Mouse (Mus musculus) gastrocnemius, adult 8-10 months (tissue): Measurements from ENCODE around the gene Atp6ap1. TPM values are rescaled to one million over a fixed set of nuclear protein-coding genes. Genes with fewer than 3 reads are reported as not detected.

ENCODE experiments used
- DNase-seq, 2 experiments: peaks; one replicate each; pipeline ENCODE4 v3.0.0; 2022; ENCODE audit warnings: low spot score in 2 of 2
- microRNA-seq: library from miRNA; unstranded; fragments of <30 nt; microRNA quantifications from one replicate; pipeline ENCODE4 v1.2.0, GENCODE M21; 2022
- total RNA-seq, 4 experiments: library from RNA; stranded (reverse); gene quantifications; 2 replicates each; pipeline ENCODE4 v1.2.4; 2022

Atp6ap1 gene
- total RNA-seq, 4 experiments from 2014 or later = 86.9 to 87.5 (median 87.2) TPM

DNA sequence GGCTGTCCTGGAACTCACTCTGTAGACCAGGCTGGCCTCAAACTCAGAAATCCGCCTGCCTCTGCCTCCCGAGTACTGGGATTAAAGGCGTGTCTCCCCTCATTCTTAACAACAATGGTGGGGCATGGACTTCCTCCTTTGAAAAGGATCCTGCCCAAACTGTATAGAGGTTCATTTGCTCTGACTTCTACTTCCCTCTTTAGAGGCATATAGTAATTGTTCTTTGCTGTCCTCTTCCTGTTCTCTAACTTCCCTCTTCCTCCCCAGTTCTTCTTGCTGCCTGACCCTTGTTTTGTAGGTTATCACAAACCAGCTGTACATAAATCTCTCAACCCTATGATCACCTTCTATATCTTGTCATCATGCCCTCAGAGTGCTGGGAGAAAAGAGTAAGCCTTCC, 2.8 kb downstream of the Atp6ap1 start:
- DNase-seq = no peak

DNA sequence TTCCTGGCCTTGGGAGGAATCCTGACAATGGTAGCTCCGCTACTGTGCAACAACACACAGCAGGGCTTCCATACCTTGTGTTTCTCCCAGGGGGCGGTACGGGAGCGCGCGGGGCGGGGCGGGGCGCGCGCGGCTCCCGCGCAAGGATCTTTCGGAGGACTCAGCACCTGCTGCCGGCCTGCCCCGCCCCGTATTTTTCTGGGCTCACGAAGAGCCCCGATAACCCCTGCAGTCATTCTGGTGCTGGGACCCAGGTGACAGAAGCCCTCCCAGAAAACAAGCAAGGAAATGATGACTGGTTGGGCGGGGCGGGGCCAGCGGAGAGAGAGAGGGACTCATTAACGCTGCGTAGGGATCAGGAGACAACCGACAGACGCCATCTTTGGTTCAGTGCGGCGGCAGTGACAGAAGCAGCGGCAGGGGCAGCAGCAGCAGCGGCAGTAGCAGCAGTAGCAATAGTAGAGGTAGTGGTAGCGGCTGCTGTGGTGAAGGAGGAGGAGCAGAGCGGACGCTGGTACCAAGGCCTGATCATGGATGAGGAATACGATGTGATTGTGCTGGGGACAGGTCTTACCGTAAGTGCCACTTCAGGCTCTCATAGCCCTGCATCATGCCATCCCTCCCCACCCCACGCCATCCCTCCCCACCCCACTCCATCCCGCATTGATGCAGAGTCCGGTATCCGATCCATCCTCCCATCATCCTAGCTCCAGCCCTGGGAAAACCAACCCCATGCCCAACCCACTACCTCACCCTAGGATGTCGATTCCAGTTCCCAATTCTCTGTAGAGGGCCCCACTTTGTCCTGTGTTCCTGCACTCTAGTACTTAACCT, 8.2 kb downstream of the Atp6ap1 start, which contains the start of gene Gdi1:
Gene Gdi1 (plus strand): TSS at position 132 of the 834 bp plus-strand sequence.
- DNase-seq = peak; percentile 45 to 53

DNA sequence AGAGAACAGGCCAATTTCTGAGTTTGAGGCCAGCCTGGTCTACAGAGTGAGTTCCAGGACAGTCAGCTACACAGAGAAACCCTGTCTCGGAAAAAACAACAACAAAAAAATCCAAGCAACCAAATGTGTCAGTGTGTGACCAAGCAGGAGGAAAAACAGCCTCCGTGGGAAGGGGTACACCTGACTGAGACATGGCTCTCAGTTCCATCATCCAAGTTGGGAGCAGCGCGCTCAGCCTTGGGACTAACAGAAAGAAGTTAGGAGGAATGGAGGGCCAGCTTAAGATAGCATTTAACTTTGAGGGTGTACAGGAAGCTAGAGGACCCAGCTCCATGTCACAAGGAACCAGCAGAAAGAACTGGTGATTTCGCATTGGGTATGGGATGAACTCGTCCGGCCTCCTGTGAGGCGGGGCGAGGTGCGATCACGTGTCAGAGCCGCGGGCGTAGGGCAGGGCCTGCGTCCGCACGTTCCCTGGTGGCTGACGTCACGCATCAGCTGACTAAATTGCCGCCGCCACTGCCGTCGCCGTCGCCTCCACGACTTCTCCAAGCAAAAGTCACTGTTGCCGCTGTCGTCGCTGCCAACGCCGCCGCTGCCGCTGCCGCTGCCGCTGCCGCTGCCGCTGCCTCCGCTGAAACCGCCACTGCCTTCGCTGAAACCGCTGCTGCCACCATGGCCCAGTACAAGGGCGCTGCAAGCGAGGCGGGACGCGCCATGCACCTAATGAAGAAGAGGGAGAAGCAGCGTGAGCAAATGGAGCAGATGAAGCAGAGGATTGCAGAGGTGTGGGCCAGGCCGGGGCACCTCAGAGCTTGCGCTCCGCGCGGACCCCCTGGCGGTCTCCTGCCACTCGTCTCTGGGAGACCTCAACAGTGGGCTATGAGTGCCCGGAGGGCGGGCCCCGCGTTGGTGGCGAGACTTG, 15.9 kb downstream of the Atp6ap1 start, which contains the start of gene Fam50a:
Gene Fam50a (plus strand): TSS at position 494 of the 925 bp plus-strand sequence.
- DNase-seq = peak; percentile 78 to 82

DNA sequence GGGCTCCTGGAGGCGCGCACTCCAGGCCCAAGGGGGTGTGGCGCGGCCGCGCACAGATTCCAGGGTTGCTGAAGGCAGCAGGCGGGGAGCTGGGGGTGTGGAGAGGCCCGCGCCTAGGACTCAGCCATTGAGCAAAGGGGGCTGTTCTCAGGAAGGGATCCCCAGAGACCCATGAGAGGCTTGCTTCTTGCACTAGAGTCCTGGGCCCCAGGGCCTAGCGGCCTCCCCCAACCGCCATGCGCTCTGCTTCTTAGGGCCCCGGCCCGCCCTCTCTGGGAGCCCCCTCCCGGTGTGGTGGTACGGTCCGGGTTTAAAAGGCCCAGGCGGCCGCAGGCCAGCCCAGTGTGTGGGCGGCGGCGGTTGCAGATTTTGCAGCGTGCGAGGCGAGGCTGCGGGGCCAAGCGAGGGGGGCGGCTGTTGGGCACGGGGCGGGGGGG, 31.8 kb downstream of the Atp6ap1 start, which contains the start of gene Plxna3:
Gene Plxna3 (plus strand): TSS at position 342 of the 437 bp plus-strand sequence.
- peak; percentile 37 for DNase-seq

DNA sequence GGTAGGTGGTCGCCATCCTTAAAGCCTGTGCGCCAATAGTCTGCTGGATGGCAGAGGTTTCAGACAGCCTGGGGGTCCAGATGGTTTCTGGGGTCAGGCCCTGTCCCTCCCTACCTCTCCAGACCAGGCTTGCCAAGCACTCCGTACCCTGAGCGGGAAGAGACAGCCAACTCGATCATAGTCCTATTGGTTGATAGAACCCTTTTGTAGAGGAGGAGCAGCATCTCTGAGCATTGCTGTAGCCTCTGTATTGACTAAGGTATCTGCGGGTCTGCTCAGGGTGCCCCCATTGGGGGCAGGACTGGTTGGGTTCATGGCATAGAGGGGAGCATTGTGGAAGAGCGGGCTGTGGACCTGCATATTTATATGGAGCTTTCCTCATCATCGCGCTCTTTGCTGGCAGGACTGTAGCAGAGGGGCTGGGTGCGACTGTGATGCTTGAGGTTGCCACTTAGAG, 32.3 kb downstream of the Atp6ap1 start:
- no peak for DNase-seq

DNA sequence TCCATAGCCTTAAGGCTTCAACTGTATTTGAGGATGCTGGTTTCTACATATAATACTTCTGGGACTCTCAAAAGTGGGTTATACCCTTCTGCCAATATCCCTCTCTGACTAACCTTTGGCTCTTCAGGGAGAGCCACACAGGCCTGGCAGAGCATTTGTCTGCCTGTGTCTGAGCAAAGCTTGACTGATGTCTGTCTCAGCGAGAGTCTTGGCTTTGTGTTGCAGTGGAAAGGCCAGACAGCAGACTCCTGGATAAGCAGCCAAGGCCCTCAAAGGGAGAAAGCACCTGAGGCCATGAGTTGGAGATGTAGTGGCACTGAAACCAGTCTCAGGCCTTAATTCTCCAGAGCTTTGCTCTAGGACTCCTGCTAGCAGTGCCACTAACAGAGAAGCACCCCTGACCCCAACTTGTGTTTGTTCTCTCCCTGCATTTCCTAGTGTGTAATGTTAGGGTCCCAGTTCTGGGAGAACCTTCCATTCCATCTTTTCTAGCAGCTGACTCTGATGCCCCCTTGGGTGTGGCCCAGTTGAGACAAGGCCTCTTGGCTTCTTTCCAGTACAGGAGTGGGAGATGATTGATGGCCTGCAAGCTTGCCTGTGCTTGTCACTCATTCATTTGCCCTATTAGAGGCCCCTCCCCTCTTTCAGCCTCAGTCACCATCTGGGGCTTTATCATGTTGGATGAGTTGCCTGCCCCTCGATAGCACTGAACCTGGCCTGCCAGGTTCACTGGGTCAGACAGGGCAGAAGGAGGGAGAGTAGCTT, 33.5 kb downstream of the Atp6ap1 start:
- no peak for DNase-seq

DNA sequence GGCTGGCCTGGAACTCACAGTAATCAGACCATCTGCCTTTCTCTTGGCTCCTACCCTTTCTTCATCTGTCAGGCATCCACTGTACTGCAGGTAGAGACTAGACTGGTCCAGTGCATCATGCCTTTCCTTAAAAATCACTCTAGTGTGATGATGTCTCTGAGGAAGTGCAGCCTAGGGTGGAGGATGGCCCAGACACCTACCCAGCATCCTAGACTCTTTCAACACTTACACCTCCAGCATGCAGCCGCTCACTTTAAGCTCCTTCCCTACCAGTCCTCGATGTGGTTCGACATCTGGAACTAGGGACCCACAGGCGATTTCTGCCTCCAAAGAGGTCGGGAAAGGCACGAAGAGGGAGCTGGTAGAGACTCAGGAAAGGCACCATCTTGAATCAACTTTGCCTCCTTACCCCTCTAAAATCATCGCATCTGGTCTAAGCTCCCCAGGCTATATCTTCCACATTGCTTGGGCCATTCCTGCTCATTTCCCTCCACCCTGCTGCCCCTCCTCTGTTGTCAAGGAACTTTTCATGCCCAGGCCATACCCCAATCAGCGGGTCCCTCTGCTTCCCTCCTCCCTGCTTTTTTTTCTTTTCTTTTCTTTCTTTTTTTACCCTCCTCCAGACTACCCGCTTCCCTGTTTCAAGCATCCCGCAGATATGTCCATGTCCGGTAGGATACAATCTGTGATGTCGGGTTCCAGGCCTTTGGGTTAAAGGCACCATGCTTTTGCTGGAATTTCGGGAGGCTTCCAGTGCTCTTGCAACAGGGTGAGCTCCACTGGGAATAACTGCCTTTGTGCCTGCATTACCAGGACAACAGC, 56.0 kb downstream of the Atp6ap1 start:
- DNase-seq = no peak

DNA sequence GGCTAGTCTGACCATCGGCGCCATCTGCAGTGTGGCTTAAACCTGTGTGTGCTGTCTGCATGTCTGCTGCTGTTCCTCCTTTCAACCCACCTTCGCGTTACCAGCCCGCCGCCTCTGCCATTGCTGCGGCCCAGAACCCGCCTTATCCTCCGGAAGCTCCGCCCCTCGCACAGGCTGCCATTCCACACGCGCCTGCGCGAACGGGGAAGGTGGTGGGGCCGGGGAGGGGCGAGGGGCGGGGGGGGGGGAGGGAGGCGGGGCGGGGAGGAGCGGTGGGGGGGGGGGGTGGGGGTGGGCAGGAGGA, 56.5 kb downstream of the Atp6ap1 start, which contains the start of gene Lage3:
Gene Lage3 (minus strand): TSS at position 152 of the 304 bp plus-strand sequence.
- DNase-seq = peak; percentile 50 to 71

Small RNA genes lying within 50 kb of the gene (microRNA-seq; reads per million reads assigned to microRNA genes)
- gene Mir7091 (not detected), gene Mir7092 (not detected)

Other genes with a start within 250 kb of the Atp6ap1 start
- 1 to 10 TPM in 1 of 4 experiments, under 1 TPM in 1, not detected in 2; 0.46 to 1.5 TPM for gene Opn1mw, start 169.6 kb upstream of the Atp6ap1 start, total RNA-seq
- gene Mecp2, start 161.7 kb upstream of the Atp6ap1 start, total RNA-seq = 10 to 100 TPM; 27.8 to 32.8 (median 29.0) TPM
- gene Tex28, start 129.3 kb upstream of the Atp6ap1 start, total RNA-seq = not detected
- gene Tktl1, start 119.8 kb upstream of the Atp6ap1 start, total RNA-seq = not detected
- gene Flna, start 47.3 kb upstream of the Atp6ap1 start, total RNA-seq = 10 to 100 TPM; 24.0 to 39.3 (median 32.3) TPM
- gene Emd, start 42.4 kb upstream of the Atp6ap1 start, total RNA-seq = 10 to 100 TPM; 23.0 to 29.5 (median 26.9) TPM
- gene Rpl10, start 26.3 kb upstream of the Atp6ap1 start, total RNA-seq = 100 to 1,000 TPM; 130 to 325 (median 183) TPM
- 10 to 100 TPM; 39.0 to 53.5 (median 48.1) TPM for gene Taz, start 15.2 kb upstream of the Atp6ap1 start, total RNA-seq
- 100 to 1,000 TPM; 126 to 143 (median 137) TPM for gene Dnase1l1, start 14.8 kb upstream of the Atp6ap1 start, total RNA-seq
- gene Gdi1, start 7.9 kb downstream of the Atp6ap1 start, total RNA-seq = 10 to 100 TPM; 26.0 to 45.1 (median 33.4) TPM
- gene Fam50a, start 15.9 kb downstream of the Atp6ap1 start, total RNA-seq = 10 to 100 TPM; 22.6 to 26.2 (median 24.4) TPM
- under 1 TPM; 0.27 to 0.73 (median 0.58) TPM for gene Plxna3, start 32.0 kb downstream of the Atp6ap1 start, total RNA-seq
- 10 to 100 TPM; 36.1 to 50.3 (median 43.0) TPM for gene Lage3, start 56.5 kb downstream of the Atp6ap1 start, total RNA-seq
- gene Ubl4a, start 76.1 kb downstream of the Atp6ap1 start, total RNA-seq = 10 to 100 TPM; 56.6 to 63.1 (median 60.5) TPM
- 1 to 10 TPM; 1.9 to 2.7 (median 2.4) TPM for gene Slc10a3, start 76.3 kb downstream of the Atp6ap1 start, total RNA-seq
- 10 to 100 TPM; 12.8 to 15.3 (median 14.2) TPM for gene Fam3a, start 96.2 kb downstream of the Atp6ap1 start, total RNA-seq
- gene Ikbkg, start 96.2 kb downstream of the Atp6ap1 start, total RNA-seq = 10 to 100 TPM; 21.6 to 31.2 (median 25.5) TPM
- 1 to 10 TPM; 2.0 to 4.2 (median 3.4) TPM for gene G6pdx, start 132.1 kb downstream of the Atp6ap1 start, total RNA-seq
- not detected for gene Gm6880, start 184.3 kb downstream of the Atp6ap1 start, total RNA-seq